Mouse (Mus musculus) adrenal gland, postnatal 36 days (tissue): ENCODE measurements around the gene Npy4r. TPM values are rescaled to one million over a fixed set of nuclear protein-coding genes. Genes with fewer than 3 reads are reported as not detected.
A peak's percentile ranks its signal among the peaks of the same experiment; 100 is the strongest.

Source experiments
- DNase-seq, 2 experiments: peaks; one replicate each; pipeline ENCODE4 v3.0.0; 2021; ENCODE audit warnings: mixed read lengths in 1 of 2
- total RNA-seq, 2 experiments: library from RNA; stranded (reverse); gene quantifications; 2 replicates each; pipeline ENCODE4 v1.2.3; 2021

Gene Npy4r
- total RNA-seq, 2 experiments from 2014 or later, result 0.13 to 0.20 TPM

GRCm38 (mm10) chr14:34119046-34119723, 33.1 kb downstream of the Npy4r start:
- peak; percentile 14 to 17 for DNase-seq

- no peak for DNase-seq
These were observed 38.0 kb downstream of the Npy4r start for GRCm38 (mm10) chr14:34114311-34114710.

GRCm38 (mm10) chr14:34107594-34107993, 44.7 kb downstream of the Npy4r start:
- no peak for DNase-seq

- peak; percentile 69 to 77 for DNase-seq
These were observed 45.8 kb downstream of the Npy4r start for GRCm38 (mm10) chr14:34106389-34107062.

- peak; percentile 76 to 82 for DNase-seq
These were observed 47.4 kb downstream of the Npy4r start for GRCm38 (mm10) chr14:34104892-34105291.

- DNase-seq, result no peak
These were observed 48.4 kb downstream of the Npy4r start for GRCm38 (mm10) chr14:34103855-34104254.

- DNase-seq, result no peak
These were observed 49.7 kb downstream of the Npy4r start, which contains the start of gene A630023A22Rik for GRCm38 (mm10) chr14:34102601-34103000. A630023A22Rik (minus strand) TSS chr14:34102754.

- DNase-seq, result no peak
These were observed 56.1 kb downstream of the Npy4r start for GRCm38 (mm10) chr14:34096161-34096560.

Other genes starting within 250 kb of the Npy4r start
- gene Gdf10, start 228.9 kb downstream of the Npy4r start, total RNA-seq, result 10 to 100 TPM; 12.8 to 13.4 TPM
- gene Gdf2, start 211.4 kb downstream of the Npy4r start, total RNA-seq, result not detected
- not detected for gene Rbp3, start 198.5 kb downstream of the Npy4r start, total RNA-seq
- gene Zfp488, start 173.7 kb downstream of the Npy4r start, total RNA-seq, result not detected
- gene Gm30083, start 137.3 kb downstream of the Npy4r start, total RNA-seq, result not detected
- gene Gm5460, start 135.7 kb downstream of the Npy4r start, total RNA-seq, result under 1 TPM in 1 of 2 experiments, not detected in 1; 0.17 TPM
- not detected for gene Antxrl, start 99.8 kb downstream of the Npy4r start, total RNA-seq
- 1 to 10 TPM; 2.8 to 3.5 TPM for gene Anxa8, start 66.5 kb downstream of the Npy4r start, total RNA-seq
- gene A630023A22Rik, start 49.7 kb downstream of the Npy4r start, total RNA-seq, result not detected
- gene Gprin2, start 49.2 kb upstream of the Npy4r start, total RNA-seq, result 1 to 10 TPM; 1.1 to 1.6 TPM
- gene Syt15, start 67.1 kb upstream of the Npy4r start, total RNA-seq, result under 1 TPM; 0.20 TPM
- gene Shld2, start 158.0 kb upstream of the Npy4r start, total RNA-seq, result 10 to 100 TPM in 1 of 2 experiments, 1 to 10 TPM in 1; 7.4 to 14.9 TPM
- gene Glud1, start 158.2 kb upstream of the Npy4r start, total RNA-seq, result 100 to 1,000 TPM; 177 to 206 TPM
- not detected for gene Fam25c, start 202.9 kb upstream of the Npy4r start, total RNA-seq
- 10 to 100 TPM; 12.3 to 34.4 TPM for gene Sncg, start 222.3 kb upstream of the Npy4r start, total RNA-seq
- 10 to 100 TPM; 25.6 to 41.9 TPM for gene Mmrn2, start 223.0 kb upstream of the Npy4r start, total RNA-seq